Mouse (Mus musculus) heart, adult 2 months (tissue): ENCODE results near the gene Gm26992. TPM values are rescaled to one million over a fixed set of nuclear protein-coding genes. Genes with fewer than 3 reads are reported as not detected.

Source experiments
- DNase-seq, 2 experiments: peaks; one replicate each; pipeline ENCODE4 v3.0.0; 2021
- H3K27ac ChIP-seq: fragments of 200-600 bp; 2 replicates; pipeline ENCODE4 v1.8.1; 2022
- H3K27me3 ChIP-seq: fragments of 200-500 bp; 2 replicates; pipeline ENCODE4 v1.6.1; 2012; ENCODE audit warnings: mild to moderate bottlenecking, low read length, inconsistent platforms, mixed read lengths; ENCODE audit not compliant: control insufficient read depth, insufficient read depth
- H3K36me3 ChIP-seq: fragments of 200-500 bp; 2 replicates; pipeline ENCODE4 v1.6.1; 2012; ENCODE audit warnings: low read length, inconsistent platforms; ENCODE audit not compliant: control insufficient read depth, insufficient read depth
- H3K4me1 ChIP-seq: fragments of 200-500 bp; 2 replicates; pipeline ENCODE4 v1.6.1; 2011; ENCODE audit warnings: low read length; ENCODE audit not compliant: control insufficient read depth, insufficient read depth
- H3K4me3 ChIP-seq: fragments of 200-600 bp; 2 replicates; pipeline ENCODE4 v1.8.1; 2022
- H3K79me2 ChIP-seq: fragments of 200-500 bp; replicated peaks from 2 replicates; pipeline ENCODE4 v1.6.1; 2012; ENCODE audit warnings: mild to moderate bottlenecking, inconsistent platforms, low read length, moderate library complexity, mixed read lengths; ENCODE audit not compliant: control insufficient read depth, insufficient read depth
- H3K9ac ChIP-seq: fragments of 200-500 bp; 2 replicates; pipeline ENCODE4 v1.6.1; 2012; ENCODE audit warnings: low read depth, mild to moderate bottlenecking, control low read depth, inconsistent platforms, low read length, mixed read lengths
- CTCF ChIP-seq: fragments of 200-600 bp; IDR thresholded peaks from 2 replicates; pipeline ENCODE4 v1.8.1; 2022; ENCODE audit warnings: antibody characterized with exemption, mild to moderate bottlenecking, moderate library complexity
- EP300 ChIP-seq: fragments of 200-500 bp; IDR thresholded peaks from 2 replicates; pipeline ENCODE4 v1.6.1; 2011; ENCODE audit warnings: low read depth, low read length, control low read depth; ENCODE audit not compliant: insufficient read depth
- POLR2A ChIP-seq: fragments of 200-500 bp; IDR thresholded peaks from 2 replicates; pipeline ENCODE4 v1.6.1; 2011; ENCODE audit warnings: mild to moderate bottlenecking, low read depth, low read length, control low read depth; ENCODE audit not compliant: insufficient read depth
- WGBS: fragments of 180-500 bp; shearing (Covaris S2); methylation state at CpG from one replicate; pipeline ENCODE4 v1.1.7; 2018; 5-methylcytosine and 5-hydroxymethylcytosine counted together
- intact Hi-C: fragments of 180-260 bp; cut with DNase I; formaldehyde crosslinking; loops from one replicate; pipeline ENCODE4 v1.15.1; 2025
- polyA plus RNA-seq: library from polyadenylated mRNA; depleted of rRNA; stranded (reverse); fragments of >200 nt; gene quantifications from 2 replicates; pipeline ENCODE4 v1.2.3, GENCODE M21; 2012
- total RNA-seq, 2 experiments: library from RNA; stranded (reverse); gene quantifications; 2 replicates each; pipeline ENCODE4 v1.2.3; 2021

Gm26992 gene
- total and polyA plus RNA-seq, 3 experiments = not detected

DNA sequence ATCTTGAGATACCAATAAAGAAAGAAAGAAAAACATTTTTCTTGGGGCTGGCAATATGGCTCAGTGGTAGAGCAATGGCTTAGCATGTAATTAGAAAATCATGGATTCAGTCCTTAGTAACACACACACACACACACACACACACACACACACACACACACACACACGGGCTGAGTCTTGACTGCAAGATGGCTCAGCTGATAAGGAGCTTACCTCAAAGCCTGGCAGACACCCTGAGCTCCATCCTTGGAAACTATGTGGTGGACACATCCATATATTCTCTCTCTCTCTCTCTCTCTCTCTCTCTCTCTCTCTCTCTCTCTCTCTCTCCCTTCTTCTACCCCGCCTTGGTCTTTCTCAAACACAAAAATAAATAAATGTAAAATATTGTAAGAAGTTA lies 69.0 kb downstream of the Gm26992 start:
- Histone ChIP-seq H3K9ac (no peak overlapping the region), H3K4me1 (peaks cover 2% of the 10 kb centered on the region), H3K36me3 (no peaks in the 10 kb centered on the region), H3K4me3 (no peak overlapping the region), H3K27ac (no peak overlapping the region), H3K79me2 (no peaks in the 10 kb centered on the region), H3K27me3 (no peaks in the 10 kb centered on the region)
- 58% methylated on average over 2 of the region's 2 CpGs for WGBS
- intact Hi-C loops = loop anchor here (5.0 kb wide), 2 partner anchors 36 to 61 kb away; no protein-coding TSS in a partner anchor
- no peak for DNase-seq
- TF ChIP-seq CTCF (no peak), EP300 (no peak), POLR2A (no peak)

DNA sequence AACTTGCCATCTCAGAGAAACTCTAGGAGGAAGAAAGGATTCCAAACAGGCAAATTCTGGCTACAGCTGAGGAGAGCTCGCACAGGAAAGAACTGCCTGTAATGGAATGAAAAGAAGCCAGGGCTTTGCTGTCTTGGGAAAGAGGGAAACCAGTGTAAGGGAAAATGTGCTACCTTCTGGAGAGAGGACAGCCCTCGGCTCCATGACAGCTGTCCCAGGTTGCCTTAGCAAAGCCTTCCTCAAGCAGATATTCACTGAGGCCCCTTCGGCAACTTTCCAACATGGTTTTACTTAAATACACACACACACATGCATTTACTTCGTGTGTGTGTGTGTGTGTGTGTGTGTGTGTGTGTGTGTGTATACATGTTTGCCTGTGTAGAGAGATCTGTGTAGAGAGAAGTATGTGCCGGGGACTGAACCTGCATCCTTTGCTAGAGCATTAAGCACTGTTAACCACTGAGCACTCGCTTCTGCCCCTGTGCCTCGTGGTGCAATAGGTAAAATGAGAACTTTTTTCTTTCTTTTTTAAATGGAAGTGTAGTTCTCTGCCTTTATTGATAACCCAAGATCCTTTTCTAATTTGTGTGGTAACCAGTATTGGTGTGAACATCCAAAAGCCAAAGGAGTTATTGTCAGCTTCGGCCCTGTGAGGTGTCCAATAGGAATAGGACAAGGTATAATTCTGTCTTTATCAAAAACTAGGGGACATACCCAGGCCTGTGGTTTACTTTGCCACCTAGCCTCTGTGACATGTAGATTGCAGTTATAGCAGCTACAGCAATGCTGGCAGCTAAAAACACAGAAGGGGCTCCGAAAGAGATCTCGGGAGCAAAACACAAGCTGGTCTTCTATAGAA lies 70.8 kb downstream of the Gm26992 start:
- peak in 1 of 2 experiments; percentile 37 for DNase-seq
- 50% methylated on average over 10 of the region's 10 CpGs for whole genome bisulfite sequencing
- TF ChIP-seq POLR2A (no peak), EP300 (no peak), CTCF (no peak)
- intact Hi-C loops = loop anchor here (5.0 kb wide), 2 partner anchors 35 to 60 kb away; no protein-coding TSS in a partner anchor
- H3K9ac ChIP-seq = peak overlapping the region; percentile 59
- H3K36me3 ChIP-seq = no peaks in the 10 kb centered on the region
- H3K4me3 ChIP-seq = peak overlapping the region; percentile 51
- H3K27ac ChIP-seq = peak overlapping the region; percentile 94
- no peaks in the 10 kb centered on the region for H3K27me3 ChIP-seq
- H3K4me1 ChIP-seq = peaks cover 2% of the 10 kb centered on the region
- no peaks in the 10 kb centered on the region for H3K79me2 ChIP-seq

- peak; percentile 77 to 83 for DNase-seq
- peak overlapping the region; percentile 94 for H3K27ac ChIP-seq
- H3K27me3 ChIP-seq = no peaks in the 10 kb centered on the region
- WGBS = under 1% methylated on average over 54 of the region's 55 CpGs
- TF ChIP-seq CTCF = no peak
- TF ChIP-seq POLR2A = peak; percentile 74
- TF ChIP-seq EP300 = no peak
- no peaks in the 10 kb centered on the region for H3K36me3 ChIP-seq
- H3K4me1 ChIP-seq = peaks cover 2% of the 10 kb centered on the region
- H3K79me2 ChIP-seq = no peaks in the 10 kb centered on the region
- peak overlapping the region; percentile 51 for H3K4me3 ChIP-seq
- H3K9ac ChIP-seq = peak overlapping the region; percentile 74
- intact Hi-C loops = loop anchor here (5.0 kb wide), 2 partner anchors 34 to 59 kb away; no protein-coding TSS in a partner anchor
Measured at GRCm38 (mm10) chrX:103493351-103494173, 71.8 kb downstream of the Gm26992 start.

GRCm38 (mm10) chrX:103499374-103499773 lies 77.6 kb downstream of the Gm26992 start:
- intact Hi-C loops = loop anchor here (5.0 kb wide), 1 partner anchor 103 kb away; no protein-coding TSS in a partner anchor
- H3K27me3 ChIP-seq = no peaks in the 10 kb centered on the region

GRCm38 (mm10) chrX:103500137-103500536 lies 78.3 kb downstream of the Gm26992 start:
- Histone ChIP-seq H3K36me3 (no peaks in the 10 kb centered on the region), H3K9ac (no peak overlapping the region), H3K27me3 (no peaks in the 10 kb centered on the region), H3K27ac (no peak overlapping the region), H3K4me1 (no peaks in the 10 kb centered on the region), H3K4me3 (no peak overlapping the region), H3K79me2 (no peaks in the 10 kb centered on the region)
- TF ChIP-seq POLR2A (no peak), CTCF (no peak)
- DNase-seq = no peak
- 95% methylated on average over 2 of the region's 2 CpGs for WGBS
- intact Hi-C loops = no loop called here

More at GRCm38 (mm10) chrX:103499374-103499773, 77.6 kb downstream of the Gm26992 start:
- TF ChIP-seq EP300 = no peak
- no peak for TF ChIP-seq CTCF
- Histone ChIP-seq H3K4me1 (no peaks in the 10 kb centered on the region), H3K4me3 (no peak overlapping the region), H3K9ac (no peak overlapping the region), H3K27ac (no peak overlapping the region), H3K36me3 (no peaks in the 10 kb centered on the region), H3K79me2 (no peaks in the 10 kb centered on the region)
- WGBS = 67% methylated on average over 3 of the region's 3 CpGs
- peak in 1 of 2 experiments; percentile 16 for DNase-seq

GRCm38 (mm10) chrX:103508218-103508617 lies 86.4 kb downstream of the Gm26992 start:
- Histone ChIP-seq H3K79me2 (no peaks in the 10 kb centered on the region), H3K36me3 (no peaks in the 10 kb centered on the region), H3K9ac (no peak overlapping the region), H3K4me3 (no peak overlapping the region), H3K27ac (no peak overlapping the region), H3K4me1 (no peaks in the 10 kb centered on the region), H3K27me3 (no peaks in the 10 kb centered on the region)
- no peak for DNase-seq
- WGBS = 77% methylated on average over 4 of the region's 4 CpGs
- no peak for TF ChIP-seq POLR2A
- TF ChIP-seq CTCF = no peak
- no peak for TF ChIP-seq EP300
- intact Hi-C loops = no loop called here
